Mouse (Mus musculus) neural tube, embryonic 13.5 days (tissue): ENCODE measurements around the gene Theg. TPM values are rescaled to one million over a fixed set of nuclear protein-coding genes. Genes with fewer than 3 reads are reported as not detected.

Experiments
- ATAC-seq: fragments of 200-750 bp; cut with Nextera tagmentation; 2 replicates; pipeline ENCODE4 v1.8.0; 2017; ENCODE audit warnings: low read depth, mild to moderate bottlenecking, moderate TSS enrichment, moderate library complexity
- H3K27ac ChIP-seq: fragments of 300-500 bp; sonication (generic); replicated peaks from 2 replicates; pipeline ENCODE4 v1.5.1; 2015; ENCODE audit warnings: moderate library complexity, mild to moderate bottlenecking, inconsistent platforms
- H3K27me3 ChIP-seq: fragments of 300-500 bp; sonication (generic); 2 replicates; pipeline ENCODE4 v1.6.1; 2015; ENCODE audit warnings: mild to moderate bottlenecking, inconsistent platforms
- H3K36me3 ChIP-seq: fragments of 300-500 bp; sonication (generic); 2 replicates; pipeline ENCODE4 v1.6.1; 2015; ENCODE audit warnings: mild to moderate bottlenecking, inconsistent platforms
- H3K4me1 ChIP-seq: fragments of 300-500 bp; sonication (generic); replicated peaks from 2 replicates; pipeline ENCODE4 v1.6.1; 2015; ENCODE audit warnings: inconsistent platforms
- H3K4me2 ChIP-seq: fragments of 300-500 bp; sonication (generic); 2 replicates; pipeline ENCODE4 v1.6.1; 2015; ENCODE audit warnings: inconsistent platforms, mild to moderate bottlenecking, moderate library complexity
- H3K4me3 ChIP-seq: fragments of 300-500 bp; sonication (generic); 2 replicates; pipeline ENCODE4 v1.5.1; 2015; ENCODE audit warnings: mild to moderate bottlenecking, inconsistent platforms
- H3K9ac ChIP-seq: fragments of 300-500 bp; sonication (generic); 2 replicates; pipeline ENCODE4 v1.6.1; 2015; ENCODE audit warnings: moderate library complexity, mild to moderate bottlenecking, inconsistent platforms
- H3K9me3 ChIP-seq: fragments of 300-500 bp; sonication (generic); 2 replicates; pipeline ENCODE4 v1.6.1; 2016; ENCODE audit warnings: inconsistent platforms
- WGBS: fragments of 180-500 bp; shearing (Covaris S2); methylation state at CpG from one replicate; pipeline ENCODE4 v1.1.7; 2015; 5-methylcytosine and 5-hydroxymethylcytosine counted together
- polyA plus RNA-seq: library from polyadenylated mRNA; unstranded; fragments of >200 nt; fragmentation: Nextera tagmentation; extraction: Ambion mirVana; gene quantifications from 2 replicates; pipeline ENCODE4 v1.2.1, GENCODE M21; 2015

Theg gene
- polyA plus RNA-seq, 1 experiment from 2014 or later: not detected

DNA sequence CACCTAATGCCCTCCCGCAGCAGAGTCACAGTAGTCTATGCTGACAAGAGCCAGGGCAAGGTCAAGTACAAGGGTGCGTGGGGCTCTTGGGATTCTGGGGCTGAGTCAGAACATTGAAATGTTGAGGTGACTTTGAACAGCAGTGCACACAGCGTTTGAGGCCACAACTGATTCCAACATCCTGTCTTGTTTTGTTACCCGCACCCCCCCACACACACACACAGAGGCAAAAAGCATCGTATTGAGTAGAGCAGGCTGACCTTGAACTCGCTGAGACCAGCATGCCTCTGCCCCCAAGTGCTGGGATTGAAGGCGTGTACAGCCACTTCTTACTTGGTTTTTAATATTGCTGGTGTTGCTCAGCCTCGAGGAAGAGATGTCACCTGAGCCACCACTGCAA is 12.8 kb downstream of the Theg start:
- Histone ChIP-seq H3K4me1 (no peaks in the 10 kb centered on the region), H3K27ac (no peak overlapping the region), H3K27me3 (no peaks in the 10 kb centered on the region), H3K9me3 (no peaks in the 10 kb centered on the region), H3K4me3 (no peak overlapping the region), H3K4me2 (no peak overlapping the region), H3K9ac (no peak overlapping the region), H3K36me3 (no peaks in the 10 kb centered on the region)
- no peak for ATAC-seq
- WGBS: 85% methylated on average over 8 of the region's 8 CpGs

DNA sequence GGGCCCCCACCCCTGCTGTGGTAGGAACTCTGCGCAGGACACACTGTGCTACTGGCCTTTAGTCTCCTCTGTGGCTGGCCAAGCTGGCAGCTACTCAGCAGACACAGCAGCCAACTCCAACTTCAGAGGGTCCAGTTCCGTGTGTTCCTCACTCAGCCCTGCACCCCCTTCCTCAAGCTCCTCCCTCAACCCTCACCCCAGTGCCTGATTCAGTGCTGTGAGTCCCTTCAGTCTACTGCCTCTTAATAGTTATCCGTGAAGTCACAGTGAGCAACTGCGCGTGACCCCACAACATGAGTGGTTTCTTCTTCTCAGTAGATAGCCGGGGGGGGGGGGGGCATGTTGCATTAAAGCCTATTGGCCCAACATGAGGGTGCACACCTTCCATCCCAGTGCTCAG is 13.5 kb downstream of the Theg start:
- Histone ChIP-seq H3K9ac (no peak overlapping the region), H3K27ac (no peak overlapping the region), H3K27me3 (no peaks in the 10 kb centered on the region), H3K36me3 (no peaks in the 10 kb centered on the region), H3K4me1 (no peaks in the 10 kb centered on the region), H3K9me3 (no peaks in the 10 kb centered on the region), H3K4me3 (no peak overlapping the region), H3K4me2 (no peak overlapping the region)
- 87% methylated on average over 6 of the region's 6 CpGs for WGBS
- ATAC-seq: no peak

DNA sequence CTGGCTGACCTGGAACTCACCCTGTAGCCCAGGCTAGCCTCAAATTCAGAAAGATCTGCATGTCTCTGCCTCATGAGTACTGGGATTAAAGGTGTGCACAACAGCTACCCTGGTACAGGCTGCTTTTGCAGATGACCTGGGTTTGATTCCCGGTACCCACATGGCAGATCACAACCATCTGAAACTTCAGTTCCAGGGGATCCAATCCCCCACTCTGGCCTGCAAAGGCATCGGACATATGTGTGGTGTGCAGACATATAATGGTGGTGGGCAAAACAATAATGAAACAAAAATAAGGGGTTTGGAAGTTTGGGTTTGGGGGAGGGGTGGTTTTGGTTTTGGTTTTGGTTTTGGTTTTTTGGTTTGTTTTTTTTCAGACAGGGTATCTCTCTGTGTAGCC is 15.8 kb downstream of the Theg start:
- Histone ChIP-seq H3K4me3 (no peak overlapping the region), H3K36me3 (no peaks in the 10 kb centered on the region), H3K27ac (no peak overlapping the region), H3K4me1 (no peaks in the 10 kb centered on the region), H3K27me3 (no peaks in the 10 kb centered on the region), H3K4me2 (no peak overlapping the region), H3K9ac (no peak overlapping the region), H3K9me3 (peaks cover 4% of the 10 kb centered on the region; the same call in 1 of the 2 replicates)
- no peak for ATAC-seq
- WGBS: 88% methylated on average over 2 of the region's 2 CpGs

DNA sequence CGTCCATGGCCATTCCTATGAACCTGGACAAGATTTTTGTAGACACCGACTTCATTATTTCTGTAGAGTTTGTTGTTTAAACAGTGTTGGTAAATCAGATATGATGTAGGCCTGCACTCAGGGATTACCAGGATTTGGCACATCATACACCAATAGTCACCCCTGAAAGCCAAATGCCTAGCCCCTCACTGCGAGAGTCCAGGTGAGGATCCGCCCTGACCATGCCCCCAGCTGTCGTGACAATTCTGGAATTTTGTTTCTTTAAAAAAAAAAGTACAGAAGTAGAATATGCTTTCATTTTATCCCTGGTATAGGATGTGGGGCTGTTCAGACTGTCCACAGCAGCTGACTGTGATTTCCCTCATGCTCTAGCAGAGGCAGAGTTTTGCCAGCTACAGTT is 17.2 kb downstream of the Theg start:
- no peaks in the 10 kb centered on the region for H3K36me3 ChIP-seq
- no peak overlapping the region for H3K9ac ChIP-seq
- 90% methylated on average over 5 of the region's 5 CpGs for WGBS
- no peaks in the 10 kb centered on the region for H3K27me3 ChIP-seq
- no peak overlapping the region for H3K4me2 ChIP-seq
- no peak overlapping the region for H3K4me3 ChIP-seq
- ATAC-seq: no peak
- H3K9me3 ChIP-seq: peaks cover 7% of the 10 kb centered on the region
- H3K4me1 ChIP-seq: no peaks in the 10 kb centered on the region
- H3K27ac ChIP-seq: no peak overlapping the region

DNA sequence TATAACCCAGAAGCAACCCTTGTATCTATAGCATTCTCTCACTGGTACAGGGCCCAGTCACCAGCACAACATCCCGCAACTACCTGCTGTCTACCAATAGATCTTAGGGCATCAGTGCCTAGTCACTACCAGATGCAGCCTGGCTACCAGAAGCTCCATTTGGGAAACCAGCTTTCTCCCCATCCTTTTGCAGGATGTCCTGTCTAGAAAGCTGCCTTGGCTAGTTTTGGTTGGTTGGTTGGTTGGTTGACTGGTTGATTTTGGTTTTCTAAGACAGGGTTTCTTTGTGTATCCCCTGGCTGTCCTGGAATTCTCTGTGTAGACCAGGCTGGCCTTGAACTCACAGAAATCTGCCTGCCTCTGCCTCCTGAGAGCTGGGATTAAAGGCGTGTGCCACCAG is 27.4 kb downstream of the Theg start:
- Histone ChIP-seq H3K36me3 (no peaks in the 10 kb centered on the region), H3K4me2 (no peak overlapping the region), H3K4me3 (no peak overlapping the region), H3K27me3 (no peaks in the 10 kb centered on the region), H3K9ac (no peak overlapping the region), H3K27ac (no peak overlapping the region), H3K4me1 (peaks cover 6% of the 10 kb centered on the region; the same call in 1 of the 2 replicates), H3K9me3 (0 out of 2 replicates have a peak, but pooled peaks cover 5% of the 10 kb centered on the region)
- ATAC-seq: no peak
- 93% methylated on average over 2 of the region's 2 CpGs for WGBS

DNA sequence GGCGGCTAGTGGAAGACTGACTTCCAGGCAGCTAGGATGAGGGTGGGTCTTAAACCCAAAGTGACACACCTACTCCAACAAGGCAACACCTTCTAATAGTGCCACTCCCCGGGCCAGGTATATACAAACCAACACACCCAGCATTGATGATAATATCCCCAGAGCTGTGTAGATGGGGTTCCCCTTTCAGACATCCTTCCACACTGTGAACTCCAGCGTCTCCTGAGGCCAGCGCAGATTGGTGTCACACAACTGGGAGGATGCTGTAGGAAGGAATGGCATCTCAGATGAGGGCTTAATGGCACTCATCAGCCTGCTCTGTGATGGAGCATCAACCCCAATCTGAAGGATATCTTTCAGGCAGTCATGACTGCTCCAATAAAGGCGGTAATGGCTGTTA is 29.6 kb downstream of the Theg start:
- Histone ChIP-seq H3K4me3 (no peak overlapping the region), H3K27me3 (no peaks in the 10 kb centered on the region), H3K9ac (no peak overlapping the region), H3K9me3 (no peaks in the 10 kb centered on the region), H3K36me3 (no peaks in the 10 kb centered on the region), H3K4me2 (no peak overlapping the region), H3K27ac (no peak overlapping the region), H3K4me1 (peaks cover 24% of the 10 kb centered on the region)
- no peak for ATAC-seq
- 95% methylated on average over 5 of the region's 5 CpGs for WGBS

DNA sequence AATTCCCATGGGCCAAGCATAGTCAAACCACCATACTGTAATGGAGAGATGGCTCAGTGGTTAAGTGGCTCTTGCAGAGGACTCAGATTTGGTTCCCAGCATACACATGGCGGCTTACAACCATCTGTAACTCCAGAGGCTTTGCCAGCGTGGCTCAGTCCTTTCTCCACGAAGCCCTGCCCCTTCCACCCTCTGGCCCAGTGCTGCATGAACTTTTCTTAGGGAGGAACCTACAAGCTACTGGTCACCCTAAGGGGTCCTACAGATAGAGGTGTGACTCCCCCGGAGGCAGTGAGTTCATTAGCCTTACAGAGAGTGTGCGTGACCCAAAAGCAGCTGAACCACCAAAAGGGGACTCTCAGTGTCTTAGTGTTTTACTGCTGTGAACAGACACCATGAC is 30.2 kb downstream of the Theg start:
- no peaks in the 10 kb centered on the region for H3K9me3 ChIP-seq
- WGBS: 91% methylated on average over 5 of the region's 5 CpGs
- no peaks in the 10 kb centered on the region for H3K27me3 ChIP-seq
- no peaks in the 10 kb centered on the region for H3K36me3 ChIP-seq
- H3K4me3 ChIP-seq: no peak overlapping the region
- H3K9ac ChIP-seq: no peak overlapping the region
- no peak for ATAC-seq
- H3K4me1 ChIP-seq: peaks cover 30% of the 10 kb centered on the region
- H3K27ac ChIP-seq: no peak overlapping the region
- no peak overlapping the region for H3K4me2 ChIP-seq

DNA sequence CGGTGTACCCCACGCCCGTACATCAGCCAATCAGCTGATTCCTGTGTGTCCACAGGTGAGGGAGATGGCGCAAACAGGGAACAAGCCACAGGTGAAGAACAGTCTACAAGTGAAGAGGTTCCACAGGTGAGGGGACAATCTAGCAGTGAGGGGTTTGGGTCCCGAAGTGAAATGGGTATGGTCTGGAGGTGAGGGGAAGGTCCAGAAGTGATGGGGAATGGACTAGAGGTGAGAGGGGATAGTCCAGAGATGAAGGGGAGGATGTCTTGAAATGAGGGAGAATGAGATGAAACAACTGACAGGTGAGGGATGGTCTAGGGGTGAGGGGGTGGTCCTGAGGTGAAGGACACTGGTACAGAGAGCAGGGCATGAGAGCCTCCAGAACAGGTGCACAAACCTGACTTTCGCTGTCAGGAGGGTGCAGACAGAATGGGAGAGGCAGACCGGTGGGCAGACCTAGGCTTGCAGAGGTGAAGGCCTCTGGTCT is 31.9 kb downstream of the Theg start:
- H3K4me2 ChIP-seq: peak overlapping the region; percentile 80
- peak; percentile 40 for ATAC-seq

DNA sequence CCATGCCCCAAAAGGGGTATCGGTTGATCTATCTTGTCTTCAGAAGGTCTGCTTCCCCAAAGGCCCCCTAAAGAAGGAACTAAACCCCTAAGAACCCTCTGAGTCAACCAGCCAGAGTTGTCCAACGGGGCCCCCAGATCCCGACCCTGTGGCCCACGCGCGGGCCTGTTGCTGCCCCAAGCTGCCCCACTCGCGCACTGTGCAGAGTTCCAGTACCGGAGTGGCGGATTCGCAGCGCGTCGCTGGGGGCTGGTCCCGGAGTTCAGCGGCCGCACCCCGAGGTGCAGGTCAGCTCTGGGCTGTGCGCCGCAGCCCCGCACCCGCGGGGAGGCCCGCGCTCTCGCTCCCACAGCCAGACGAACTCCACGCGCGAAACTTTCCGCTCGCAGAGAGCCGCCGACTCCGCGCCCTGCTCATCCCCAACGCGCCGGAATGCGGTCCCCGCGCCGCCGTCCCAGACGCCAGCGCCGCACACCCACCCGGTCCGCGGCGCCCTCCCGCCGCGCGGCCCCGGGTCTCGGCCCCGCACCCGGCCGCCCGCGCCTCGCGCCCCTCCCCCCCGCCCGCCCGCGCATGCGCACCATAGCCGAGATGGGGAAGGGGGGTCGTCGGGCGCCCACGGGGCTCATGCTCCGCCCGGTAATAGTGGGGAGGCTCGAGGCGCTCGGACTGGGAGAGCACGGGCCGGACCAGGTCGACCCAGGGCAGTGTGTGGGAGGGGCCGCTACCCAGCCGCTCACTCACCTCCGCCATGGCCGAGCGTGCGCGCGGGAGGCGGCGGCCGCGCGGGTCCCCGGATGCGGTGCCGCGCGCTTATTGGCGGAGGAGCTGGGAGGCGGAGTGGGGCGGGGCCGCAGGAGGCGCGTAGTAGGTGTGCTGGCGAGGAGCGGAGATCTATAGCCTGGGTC is 32.5 kb downstream of the Theg start, which contains the start of gene Mier2:
Gene Mier2 (minus strand): TSS at position 870 of the 908 bp plus-strand sequence.
- Histone ChIP-seq H3K27me3 (no peaks in the 10 kb centered on the region), H3K36me3 (peaks cover 8% of the 10 kb centered on the region), H3K9me3 (no peaks in the 10 kb centered on the region), H3K4me2 (peak within 1 kb of the TSS; percentile 80), H3K4me3 (peak within 1 kb of the TSS; percentile 89), H3K9ac (peak within 1 kb of the TSS; percentile 89), H3K27ac (peak within 1 kb of the TSS; percentile 57; the same call in 1 of the 2 replicates), H3K4me1 (peaks cover 30% of the 10 kb centered on the region)
- peak; percentile 91 for ATAC-seq
- WGBS: under 1% methylated on average over 99 of the region's 108 CpGs

More for the DNA sequence above, 31.9 kb downstream of the Theg start:
- peak overlapping the region; percentile 89 for H3K9ac ChIP-seq
- peaks cover 30% of the 10 kb centered on the region for H3K4me1 ChIP-seq
- H3K27ac ChIP-seq: no peak overlapping the region
- H3K36me3 ChIP-seq: peaks cover 1% of the 10 kb centered on the region
- peak overlapping the region; percentile 89 for H3K4me3 ChIP-seq
- H3K27me3 ChIP-seq: no peaks in the 10 kb centered on the region
- no peaks in the 10 kb centered on the region for H3K9me3 ChIP-seq
- WGBS: 26% methylated on average over 7 of the region's 7 CpGs

DNA sequence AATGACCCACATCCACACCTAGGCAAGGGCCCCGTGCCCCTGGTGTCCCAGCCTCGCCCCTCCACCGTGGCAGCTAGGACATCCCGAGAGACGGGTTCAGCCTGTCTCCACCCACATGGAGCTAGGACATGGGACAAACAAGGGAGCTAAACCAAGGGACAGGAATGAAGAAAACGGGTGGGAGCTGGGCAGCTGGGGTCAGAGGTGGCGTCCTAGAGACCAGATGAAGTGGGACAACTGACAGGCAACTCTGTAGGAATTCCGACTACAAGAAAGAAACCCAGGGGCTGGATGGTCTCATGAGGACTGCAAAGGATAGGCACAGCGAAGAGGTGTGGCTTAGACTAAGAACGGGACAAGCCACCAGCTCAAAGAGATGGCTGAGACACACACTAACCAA is 33.4 kb downstream of the Theg start:
- H3K4me2 ChIP-seq: peak overlapping the region; percentile 80
- H3K27me3 ChIP-seq: no peaks in the 10 kb centered on the region
- ATAC-seq: no peak
- no peak overlapping the region for H3K27ac ChIP-seq
- WGBS: 44% methylated on average over 10 of the region's 10 CpGs
- H3K4me3 ChIP-seq: peak overlapping the region; percentile 89
- peaks cover 17% of the 10 kb centered on the region for H3K36me3 ChIP-seq
- H3K9ac ChIP-seq: peak overlapping the region; percentile 89
- peaks cover 30% of the 10 kb centered on the region for H3K4me1 ChIP-seq
- H3K9me3 ChIP-seq: no peaks in the 10 kb centered on the region

DNA sequence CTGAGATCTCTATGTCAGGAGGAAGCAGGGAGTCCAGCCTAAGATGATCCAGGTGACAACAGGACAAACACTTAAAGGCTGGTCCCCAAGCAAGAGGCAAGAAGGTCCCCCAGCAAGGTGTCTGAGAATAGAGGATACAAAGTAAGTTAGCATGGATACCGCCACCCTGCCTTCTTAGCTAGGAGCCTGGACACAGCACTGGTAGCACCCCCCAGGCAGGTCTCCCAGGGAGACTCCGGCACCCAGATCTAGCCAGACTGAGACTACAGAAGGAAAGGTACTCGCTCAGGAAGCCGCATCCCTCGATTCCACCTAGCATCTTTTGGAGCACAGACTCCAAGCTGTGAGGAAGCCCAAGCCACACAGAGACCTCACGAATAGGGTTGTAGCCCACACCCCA is 34.0 kb downstream of the Theg start:
- ATAC-seq: no peak
- no peaks in the 10 kb centered on the region for H3K9me3 ChIP-seq
- H3K9ac ChIP-seq: peak overlapping the region; percentile 89
- H3K4me2 ChIP-seq: peak overlapping the region; percentile 80
- H3K36me3 ChIP-seq: peaks cover 22% of the 10 kb centered on the region
- H3K27ac ChIP-seq: no peak overlapping the region
- 92% methylated on average over 6 of the region's 6 CpGs for WGBS
- H3K4me1 ChIP-seq: peaks cover 30% of the 10 kb centered on the region
- H3K4me3 ChIP-seq: peak overlapping the region; percentile 89
- no peaks in the 10 kb centered on the region for H3K27me3 ChIP-seq

DNA sequence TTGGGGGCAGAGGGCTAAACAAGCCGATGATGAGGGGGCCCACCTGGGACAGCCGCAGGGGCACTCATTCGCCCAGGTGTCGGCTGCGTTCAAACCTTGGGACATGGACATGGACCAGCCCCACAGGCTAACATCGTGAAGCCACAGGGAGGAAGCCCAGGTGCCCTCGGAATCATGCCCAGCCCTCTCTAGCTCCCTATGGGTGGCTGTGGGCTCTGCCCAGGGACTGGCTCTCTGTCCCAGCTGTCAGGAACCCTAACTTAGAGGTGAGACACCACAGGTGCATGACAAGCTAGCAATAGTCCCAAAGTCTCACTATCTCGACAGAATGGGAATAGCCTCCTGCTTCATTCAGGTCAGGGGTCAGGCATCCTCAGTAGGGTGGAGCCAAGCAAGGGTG is 34.6 kb downstream of the Theg start:
- Histone ChIP-seq H3K27me3 (no peaks in the 10 kb centered on the region), H3K4me2 (no peak overlapping the region), H3K9me3 (no peaks in the 10 kb centered on the region), H3K27ac (no peak overlapping the region), H3K36me3 (peaks cover 29% of the 10 kb centered on the region), H3K9ac (no peak overlapping the region), H3K4me3 (no peak overlapping the region), H3K4me1 (peaks cover 30% of the 10 kb centered on the region)
- no peak for ATAC-seq
- 91% methylated on average over 8 of the region's 8 CpGs for WGBS
